Mouse (Mus musculus) common myeloid progenitor, adult 5-6 weeks (primary cell): ENCODE results near the gene Atcay. TPM values are rescaled to one million over a fixed set of nuclear protein-coding genes. Genes with fewer than 3 reads are reported as not detected.

Experiments
- ATAC-seq: replicated peaks from 2 replicates; pipeline ENCODE4 v1.8.0; 2016; ENCODE audit warnings: low read depth, mild to moderate bottlenecking, moderate TSS enrichment, inconsistent platforms; ENCODE audit not compliant: poor library complexity, severe bottlenecking
- total RNA-seq: library from RNA; stranded (forward); fragments of 200-1000, 187-1606 nt; gene quantifications from 2 replicates; pipeline ENCODE4 v1.2.3, GENCODE M21; 2017

The Atcay gene
- total RNA-seq: not detected in 2 replicates

- ATAC-seq: peak; percentile 34
Observed at GRCm38 (mm10) chr10:81230438-81231332, at the start of gene Atcay. Atcay (minus strand) TSS chr10:81230833.

GRCm38 (mm10) chr10:81279496-81279895 lies 48.9 kb upstream of the Atcay start:
- 0 out of 2 replicates have a peak, but pooled peaks have one; percentile 23 for ATAC-seq

- no peak for ATAC-seq
Observed at GRCm38 (mm10) chr10:81277676-81278075, 47.0 kb upstream of the Atcay start.

GRCm38 (mm10) chr10:81273842-81274241 lies 43.2 kb upstream of the Atcay start:
- no peak for ATAC-seq

- ATAC-seq: no peak
Observed at GRCm38 (mm10) chr10:81272356-81272755, 41.7 kb upstream of the Atcay start.

GRCm38 (mm10) chr10:81268643-81269412 lies 38.2 kb upstream of the Atcay start:
- no peak for ATAC-seq

GRCm38 (mm10) chr10:81268056-81268455 lies 37.4 kb upstream of the Atcay start:
- peak; percentile 67 for ATAC-seq

GRCm38 (mm10) chr10:81266211-81267105 lies 35.8 kb upstream of the Atcay start, which contains the start of the genes Mrpl54 and Apba3:
Mrpl54 (minus strand) TSS chr10:81266934.
Apba3 (plus strand) TSS chr10:81266960.
- peak; percentile 83 for ATAC-seq

- no peak for ATAC-seq
Observed at GRCm38 (mm10) chr10:81265540-81265939, 34.9 kb upstream of the Atcay start.

GRCm38 (mm10) chr10:81261025-81261424 lies 30.4 kb upstream of the Atcay start:
- ATAC-seq: no peak

- no peak for ATAC-seq
Observed at GRCm38 (mm10) chr10:81259225-81259884, 28.7 kb upstream of the Atcay start.

GRCm38 (mm10) chr10:81257158-81258039 lies 26.8 kb upstream of the Atcay start:
- peak; percentile 53 for ATAC-seq

GRCm38 (mm10) chr10:81254886-81255285 lies 24.3 kb upstream of the Atcay start:
- ATAC-seq: peak; percentile 64

GRCm38 (mm10) chr10:81252424-81253419 lies 22.1 kb upstream of the Atcay start, which contains the start of gene Matk:
Matk (plus strand) TSS chr10:81252935.
- peak; percentile 48 for ATAC-seq

GRCm38 (mm10) chr10:81249442-81249841 lies 18.8 kb upstream of the Atcay start:
- ATAC-seq: no peak

- no peak for ATAC-seq
Observed at GRCm38 (mm10) chr10:81247804-81248203, 17.2 kb upstream of the Atcay start.

GRCm38 (mm10) chr10:81245166-81245565 lies 14.5 kb upstream of the Atcay start:
- ATAC-seq: no peak
